Mouse (Mus musculus) bone marrow macrophage, adult 2 months (primary cell): ENCODE results near the gene Gramd4.

Experiments used
- CTCF ChIP-seq: IDR thresholded peaks from 2 replicates; pipeline ENCODE4 v1.5.1; 2012; ENCODE audit warnings: low read depth, mild to moderate bottlenecking, low read length, moderate library complexity
- POLR2A ChIP-seq: IDR thresholded peaks from 2 replicates; pipeline ENCODE4 v1.6.1; 2012; ENCODE audit warnings: mild to moderate bottlenecking, low read depth, low read length, borderline replicate concordance

DNA sequence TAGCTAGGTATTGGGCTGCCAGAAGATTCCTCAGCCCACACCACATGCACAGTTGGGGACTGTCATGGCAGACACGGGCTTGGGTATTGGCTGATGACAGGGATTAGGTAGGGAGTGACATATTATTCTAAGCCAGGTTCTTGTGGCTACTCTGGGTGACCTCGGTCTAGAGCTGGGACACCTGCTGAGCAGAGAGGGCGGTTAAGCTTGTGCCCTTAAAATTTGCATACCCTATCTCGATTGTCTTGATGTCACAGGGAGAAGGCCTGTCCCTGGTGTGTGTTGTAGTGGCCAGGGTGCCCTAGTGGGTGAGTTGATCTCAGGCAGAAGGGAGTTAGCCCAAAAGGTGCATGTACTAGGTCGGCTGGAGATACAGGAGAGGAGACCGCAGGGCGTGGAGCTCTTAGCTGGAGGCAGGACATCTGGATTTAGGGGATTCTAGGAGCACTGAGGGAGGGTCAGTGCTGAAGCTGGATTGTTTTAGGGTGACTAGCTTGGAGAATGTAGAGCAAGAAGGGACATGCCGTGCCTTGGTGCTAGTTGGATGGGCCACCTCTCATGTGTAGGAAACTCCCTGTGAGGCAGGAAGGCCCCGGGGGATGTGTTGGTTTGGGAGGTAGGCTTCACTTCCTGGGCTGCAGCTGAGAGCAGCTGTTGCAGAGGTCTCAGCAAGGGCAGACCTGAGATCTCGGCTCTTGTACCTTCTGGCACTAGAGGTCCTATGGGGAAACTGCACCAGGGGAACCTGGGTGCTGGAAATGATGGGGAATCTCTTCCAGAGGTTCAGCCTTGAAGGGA, 37.0 kb downstream of the Gramd4 start:
- TF ChIP-seq POLR2A (no peak), CTCF (no peak)
